Mouse (Mus musculus): Measurements from ENCODE around the gene Cdv3. TPM values are rescaled to one million over a fixed set of nuclear protein-coding genes. Genes with fewer than 3 reads are reported as not detected.

Gene Cdv3
- 10 to 100 TPM; 49.0 to 61.7 TPM for polyA plus RNA-seq (2017; shearing (Covaris generic))

DNA sequence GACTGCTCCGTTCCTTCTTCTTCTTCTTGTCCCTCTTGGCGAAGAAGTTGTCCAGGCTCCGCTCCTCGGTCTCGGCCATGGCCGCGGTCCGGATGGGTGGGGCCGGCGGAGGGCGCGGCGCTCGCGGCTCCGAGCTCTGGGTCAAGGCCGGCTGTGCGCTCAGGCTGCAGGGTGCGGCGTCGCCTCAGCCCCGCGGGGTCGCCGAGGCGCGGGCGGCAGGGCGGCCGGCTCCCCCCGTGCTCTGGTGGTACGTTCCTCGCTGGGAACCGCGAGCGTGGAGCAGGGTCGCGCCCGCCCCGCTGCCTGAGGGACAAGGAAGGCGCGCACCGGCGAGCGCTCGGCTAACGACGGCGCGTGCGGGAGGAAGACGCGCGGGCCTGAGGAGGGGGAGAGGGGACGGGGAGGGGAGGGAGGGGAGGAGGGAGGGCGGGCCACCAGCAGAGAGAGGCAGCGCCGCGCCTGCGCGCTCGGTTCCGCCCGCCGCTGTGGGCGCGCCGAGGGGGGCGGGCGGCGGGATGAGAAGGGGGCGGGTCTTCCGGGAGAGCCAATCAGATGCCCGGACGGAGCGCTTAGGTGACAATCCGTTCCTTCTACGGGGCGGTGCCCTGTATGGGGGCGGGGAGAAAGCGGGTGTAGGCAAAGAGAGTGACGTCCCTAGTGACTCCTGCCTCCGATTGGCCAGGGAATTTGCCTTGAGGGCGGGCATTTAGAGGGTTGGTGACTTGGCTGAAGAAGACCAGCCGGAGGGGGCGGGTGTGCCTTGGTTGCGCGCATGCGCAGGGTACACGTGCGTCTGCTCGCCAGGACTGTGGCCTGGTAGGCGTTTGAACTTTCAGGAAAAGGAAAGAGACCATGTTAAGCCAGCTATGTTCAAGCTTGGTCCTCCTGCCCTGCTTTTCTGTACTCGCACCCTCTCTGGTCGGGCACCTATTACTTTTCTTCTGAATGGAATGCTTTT lies at the start of gene Cdv3:
Gene Cdv3 (minus strand): TSS at position 551 of the 958 bp plus-strand sequence.

DNA sequence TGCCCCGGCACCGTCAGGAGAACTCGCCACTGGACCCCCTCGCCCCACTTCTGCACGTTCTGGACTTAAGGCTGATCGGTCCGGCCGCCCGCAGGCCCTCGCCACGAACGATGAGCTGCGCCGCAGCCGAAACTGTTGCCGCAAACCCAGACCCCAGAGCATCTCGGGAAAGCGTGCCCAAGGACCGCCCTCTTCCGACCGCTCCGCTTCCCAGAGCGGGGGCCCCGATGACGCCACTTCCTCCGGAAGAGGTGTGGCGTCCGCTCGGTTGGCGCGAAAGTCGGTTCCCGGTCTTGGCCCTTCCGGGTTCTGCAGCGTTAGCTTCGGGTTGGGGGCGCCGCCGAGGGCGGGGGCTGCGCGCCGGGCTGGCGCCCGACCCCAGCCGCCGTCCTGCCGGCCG lies 60.7 kb downstream of the Cdv3 start, which contains the start of the genes 1300017J02Rik and Topbp1:
Gene 1300017J02Rik (minus strand): TSS at position 156 of the 400 bp plus-strand sequence.
Gene Topbp1 (plus strand): TSS at position 289 of the 400 bp plus-strand sequence.

Other genes starting within 250 kb of the Cdv3 start
- 10 to 100 TPM; 41.5 to 42.3 TPM for gene Srprb, start 163.7 kb downstream of the Cdv3 start, polyA plus RNA-seq (2017; shearing (Covaris generic))
- 1 to 10 TPM; 1.5 to 3.8 TPM for gene Gm20425, start 135.5 kb downstream of the Cdv3 start, polyA plus RNA-seq (2017; shearing (Covaris generic))
- gene Trf, start 135.4 kb downstream of the Cdv3 start, polyA plus RNA-seq (2017; shearing (Covaris generic)), result 10 to 100 TPM in 1 of 2 experiments, 1 to 10 TPM in 1; 5.3 to 16.7 TPM
- 1 to 10 TPM; 1.2 to 4.7 TPM for gene 1300017J02Rik, start 60.8 kb downstream of the Cdv3 start, polyA plus RNA-seq (2017; shearing (Covaris generic))
- gene Topbp1, start 60.6 kb downstream of the Cdv3 start, polyA plus RNA-seq (2017; shearing (Covaris generic)), result 10 to 100 TPM; 54.5 to 73.5 TPM
- not detected for gene Bfsp2, start 114.6 kb upstream of the Cdv3 start, polyA plus RNA-seq (2017; shearing (Covaris generic))